Mouse (Mus musculus) heart, embryonic 15.5 days (tissue): Measurements from ENCODE around the gene Ckb. TPM values are rescaled to one million over a fixed set of nuclear protein-coding genes. Genes with fewer than 3 reads are reported as not detected.
A peak's percentile ranks its signal among the peaks of the same experiment; 100 is the strongest.

Experiments used
- ATAC-seq: fragments of 200-750 bp; cut with Nextera tagmentation; replicated peaks from 2 replicates; pipeline ENCODE4 v1.8.0; 2017; ENCODE audit warnings: low read depth, moderate TSS enrichment; ENCODE audit not compliant: insufficient number of reproducible peaks, insufficient read depth, low FRiP score
- H3K27ac ChIP-seq: fragments of 300-500 bp; sonication (generic); 2 replicates; pipeline ENCODE4 v1.5.1; 2015; ENCODE audit warnings: mild to moderate bottlenecking, inconsistent platforms
- H3K27me3 ChIP-seq: fragments of 300-500 bp; sonication (generic); 2 replicates; pipeline ENCODE4 v1.6.1; 2015; ENCODE audit warnings: inconsistent platforms
- H3K36me3 ChIP-seq: fragments of 300-500 bp; sonication (generic); 2 replicates; pipeline ENCODE4 v1.6.1; 2015; ENCODE audit warnings: mild to moderate bottlenecking, inconsistent platforms
- H3K4me1 ChIP-seq: fragments of 300-500 bp; sonication (generic); replicated peaks from 2 replicates; pipeline ENCODE4 v1.6.1; 2015; ENCODE audit warnings: inconsistent platforms
- H3K4me2 ChIP-seq: fragments of 300-500 bp; sonication (generic); 2 replicates; pipeline ENCODE4 v1.6.1; 2015; ENCODE audit warnings: inconsistent platforms, mild to moderate bottlenecking, moderate library complexity
- H3K4me3 ChIP-seq: fragments of 300-500 bp; sonication (generic); 2 replicates; pipeline ENCODE4 v1.5.1; 2015; ENCODE audit warnings: mild to moderate bottlenecking, inconsistent platforms
- H3K9ac ChIP-seq: fragments of 300-500 bp; sonication (generic); 2 replicates; pipeline ENCODE4 v1.6.1; 2015; ENCODE audit warnings: mild to moderate bottlenecking, inconsistent platforms
- H3K9me3 ChIP-seq: fragments of 300-500 bp; sonication (generic); replicated peaks from 2 replicates; pipeline ENCODE4 v1.6.1; 2016; ENCODE audit warnings: inconsistent platforms
- whole genome bisulfite sequencing: fragments of 180-500 bp; shearing (Covaris S2); methylation state at CpG from one replicate; pipeline ENCODE4 v1.1.7; 2015; ENCODE audit warnings: mixed read lengths; 5-methylcytosine and 5-hydroxymethylcytosine counted together
- polyA plus RNA-seq: library from polyadenylated mRNA; unstranded; fragments of >200 nt; fragmentation: Nextera tagmentation; extraction: Ambion mirVana; gene quantifications from 2 replicates; pipeline ENCODE4 v1.2.1, GENCODE M21; 2015

The Ckb gene
- polyA plus RNA-seq, 1 experiment from 2014 or later: 319 TPM

- peak within 1 kb of the TSS; percentile 67 for H3K9ac ChIP-seq
- H3K36me3 ChIP-seq: no peaks in the 10 kb centered on the region; the same call in 1 of the 2 replicates
- H3K27ac ChIP-seq: peak within 1 kb of the TSS; percentile 98
- peaks cover 58% of the 10 kb centered on the region for H3K4me1 ChIP-seq
- peak within 1 kb of the TSS; percentile 86 for H3K4me2 ChIP-seq
- peaks cover 6% of the 10 kb centered on the region for H3K27me3 ChIP-seq
- ATAC-seq: peak; percentile 82
- H3K4me3 ChIP-seq: peak within 1 kb of the TSS; percentile 73
- no peaks in the 10 kb centered on the region for H3K9me3 ChIP-seq
- WGBS: under 1% methylated on average over 51 of the region's 51 CpGs
Measured at GRCm38 (mm10) chr12:111677882-111678669, 5.9 kb upstream of the Ckb start, which contains the start of gene Trmt61a. Trmt61a (plus strand) TSS chr12:111678105.

GRCm38 (mm10) chr12:111677421-111677820, 5.3 kb upstream of the Ckb start:
- peak overlapping the region; percentile 98 for H3K27ac ChIP-seq
- 0 out of 2 replicates have a peak, but pooled peaks have one; percentile 9 for ATAC-seq
- peaks cover 58% of the 10 kb centered on the region for H3K4me1 ChIP-seq
- H3K4me3 ChIP-seq: peak overlapping the region; percentile 73
- H3K4me2 ChIP-seq: peak overlapping the region; percentile 86
- H3K9ac ChIP-seq: peak overlapping the region; percentile 67
- no peaks in the 10 kb centered on the region; the same call in 1 of the 2 replicates for H3K36me3 ChIP-seq
- WGBS: 14% methylated on average over 5 of the region's 5 CpGs
- H3K27me3 ChIP-seq: peaks cover 13% of the 10 kb centered on the region
- H3K9me3 ChIP-seq: no peaks in the 10 kb centered on the region

DNA sequence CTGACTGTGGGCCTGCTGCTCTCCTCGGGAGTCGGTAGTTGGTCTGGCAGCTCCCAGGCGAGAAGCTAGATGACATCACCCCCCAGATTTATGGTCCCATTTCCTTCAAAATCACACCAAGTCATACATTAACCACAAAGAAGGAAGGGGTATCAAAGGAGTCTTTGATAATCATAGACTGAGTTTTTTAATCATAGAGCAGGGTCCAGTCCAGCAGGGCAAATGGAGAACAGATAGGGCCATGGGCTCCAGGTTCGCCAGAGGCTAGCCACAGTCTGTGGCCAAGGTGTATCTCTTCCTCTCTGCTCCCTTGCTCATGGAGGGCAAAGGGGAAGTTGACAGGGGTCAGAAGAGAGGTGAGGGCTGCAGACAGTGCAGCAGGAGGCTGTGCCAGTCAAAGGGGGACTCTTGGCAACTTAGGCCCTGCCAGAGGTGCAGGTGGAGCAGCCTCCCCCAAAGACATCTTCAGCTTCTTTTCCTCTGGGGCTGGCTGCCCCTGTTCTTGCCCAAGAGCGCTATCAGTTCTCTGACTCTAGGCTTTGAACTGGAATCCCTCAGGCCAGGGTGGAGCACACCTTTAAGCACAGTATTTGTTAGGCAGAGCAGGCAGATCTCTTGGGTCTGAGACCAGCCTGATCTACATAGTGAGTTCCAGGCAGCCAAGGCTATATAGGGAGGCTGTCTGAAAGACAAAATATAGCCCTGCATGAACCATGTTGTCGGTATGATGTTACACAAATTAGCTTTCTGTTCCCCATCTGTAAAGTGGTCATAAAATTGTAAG, 3.9 kb upstream of the Ckb start:
- H3K4me3 ChIP-seq: no peak overlapping the region
- no peak overlapping the region for H3K9ac ChIP-seq
- H3K4me2 ChIP-seq: no peak overlapping the region
- 82% methylated on average over 6 of the region's 6 CpGs for WGBS
- no peaks in the 10 kb centered on the region for H3K36me3 ChIP-seq
- H3K27me3 ChIP-seq: peaks cover 14% of the 10 kb centered on the region
- no peak for ATAC-seq
- H3K9me3 ChIP-seq: no peaks in the 10 kb centered on the region
- H3K27ac ChIP-seq: 0 out of 2 replicates have a peak overlapping the region, but pooled peaks have one; percentile 35
- peaks cover 58% of the 10 kb centered on the region for H3K4me1 ChIP-seq

GRCm38 (mm10) chr12:111674850-111675486, 2.8 kb upstream of the Ckb start:
- H3K4me1 ChIP-seq: peaks cover 66% of the 10 kb centered on the region
- no peak overlapping the region for H3K4me3 ChIP-seq

GRCm38 (mm10) chr12:111672581-111672980, 443 bp upstream of the Ckb start:
- H3K9ac ChIP-seq: peak overlapping the region; percentile 62
- peak overlapping the region; percentile 62 for H3K4me3 ChIP-seq
- ATAC-seq: no peak
- no peak overlapping the region for H3K27ac ChIP-seq
- H3K36me3 ChIP-seq: 0 out of 2 replicates have a peak, but pooled peaks cover 3% of the 10 kb centered on the region
- H3K9me3 ChIP-seq: no peaks in the 10 kb centered on the region
- H3K27me3 ChIP-seq: peaks cover 14% of the 10 kb centered on the region
- WGBS: 14% methylated on average over 12 of the region's 12 CpGs
- H3K4me1 ChIP-seq: peaks cover 68% of the 10 kb centered on the region
- peak overlapping the region; percentile 93 for H3K4me2 ChIP-seq

More at GRCm38 (mm10) chr12:111674850-111675486, 2.8 kb upstream of the Ckb start:
- WGBS: 22% methylated on average over 2 of the region's 2 CpGs
- peaks cover 14% of the 10 kb centered on the region for H3K27me3 ChIP-seq
- H3K9ac ChIP-seq: no peak overlapping the region
- H3K36me3 ChIP-seq: no peaks in the 10 kb centered on the region
- no peak overlapping the region for H3K4me2 ChIP-seq
- H3K9me3 ChIP-seq: no peaks in the 10 kb centered on the region
- H3K27ac ChIP-seq: no peak overlapping the region
- no peak for ATAC-seq

- peak overlapping the region; percentile 62 for H3K9ac ChIP-seq
- under 1% methylated on average over 34 of the region's 34 CpGs for WGBS
- no peak for ATAC-seq
- no peaks in the 10 kb centered on the region for H3K9me3 ChIP-seq
- peak overlapping the region; percentile 38 for H3K27ac ChIP-seq
- peaks cover 14% of the 10 kb centered on the region for H3K27me3 ChIP-seq
- H3K36me3 ChIP-seq: 0 out of 2 replicates have a peak, but pooled peaks cover 3% of the 10 kb centered on the region
- H3K4me3 ChIP-seq: peak overlapping the region; percentile 62
- H3K4me1 ChIP-seq: peaks cover 59% of the 10 kb centered on the region
- peak overlapping the region; percentile 93 for H3K4me2 ChIP-seq
Measured at GRCm38 (mm10) chr12:111671431-111671902, 671 bp downstream of the Ckb start.

GRCm38 (mm10) chr12:111670976-111671375, 1.2 kb downstream of the Ckb start:
- H3K36me3 ChIP-seq: 0 out of 2 replicates have a peak, but pooled peaks cover 3% of the 10 kb centered on the region
- peak overlapping the region; percentile 93 for H3K4me2 ChIP-seq
- H3K9ac ChIP-seq: peak overlapping the region; percentile 62
- ATAC-seq: no peak
- H3K27ac ChIP-seq: no peak overlapping the region
- H3K4me3 ChIP-seq: peak overlapping the region; percentile 62
- no peaks in the 10 kb centered on the region for H3K9me3 ChIP-seq
- H3K27me3 ChIP-seq: peaks cover 14% of the 10 kb centered on the region
- peaks cover 63% of the 10 kb centered on the region for H3K4me1 ChIP-seq
- 3% methylated on average over 35 of the region's 35 CpGs for WGBS

DNA sequence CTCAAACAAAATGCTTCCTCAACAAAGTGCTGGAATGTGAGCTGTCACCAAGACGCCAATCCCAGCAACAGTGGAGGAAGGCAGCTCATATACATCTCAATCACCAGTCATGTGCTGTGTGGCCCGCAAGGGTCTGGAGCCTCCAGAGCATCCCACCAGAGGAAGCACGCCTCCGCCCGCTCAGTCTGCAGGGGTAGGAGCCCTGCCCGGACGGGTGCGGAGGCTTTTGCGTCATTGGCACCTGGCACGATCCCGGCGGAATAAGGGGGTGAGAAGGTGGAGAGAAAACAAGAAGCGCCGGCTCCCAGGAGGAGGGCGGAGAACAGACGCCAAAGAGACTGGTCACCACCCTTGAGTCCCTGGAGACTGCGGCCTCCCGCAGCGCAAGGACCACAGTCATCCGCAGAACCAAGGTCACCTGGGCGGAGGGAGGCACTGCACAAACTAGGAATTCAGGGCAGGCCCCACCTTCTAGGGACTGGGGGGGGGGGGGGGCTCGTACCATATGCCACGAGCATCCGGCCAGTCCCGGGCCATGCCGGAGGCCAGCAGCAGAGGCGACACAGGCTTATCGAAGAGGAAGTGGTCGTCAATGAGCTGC, 1.7 kb downstream of the Ckb start:
- Histone ChIP-seq H3K4me2 (peak overlapping the region; percentile 93), H3K27ac (no peak overlapping the region), H3K36me3 (0 out of 2 replicates have a peak, but pooled peaks cover 3% of the 10 kb centered on the region), H3K9me3 (no peaks in the 10 kb centered on the region), H3K4me1 (peaks cover 67% of the 10 kb centered on the region), H3K27me3 (peaks cover 14% of the 10 kb centered on the region), H3K9ac (peak overlapping the region; percentile 62), H3K4me3 (peak overlapping the region; percentile 62)
- no peak for ATAC-seq
- WGBS: 21% methylated on average over 29 of the region's 29 CpGs

DNA sequence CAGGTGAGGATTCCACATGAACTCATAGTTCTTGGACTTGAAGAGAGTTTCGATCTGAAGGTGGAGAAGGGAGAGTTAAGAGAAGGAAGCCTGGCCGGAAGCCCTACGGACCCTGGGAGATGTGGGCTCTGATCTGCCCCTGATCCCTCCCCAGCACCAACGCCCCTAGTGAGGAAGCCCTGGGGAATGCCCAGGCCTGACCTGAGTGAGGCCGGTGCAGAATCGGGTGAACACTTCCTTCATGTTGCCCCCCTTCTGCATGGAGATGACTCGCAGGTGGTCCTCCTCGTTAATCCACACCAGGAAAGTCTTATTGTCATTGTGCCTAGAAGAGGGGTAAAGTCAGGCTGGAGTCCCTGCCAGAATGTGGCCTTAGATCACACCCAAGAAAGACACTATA, 2.2 kb downstream of the Ckb start:
- WGBS: 63% methylated on average over 8 of the region's 8 CpGs
- no peaks in the 10 kb centered on the region for H3K9me3 ChIP-seq
- H3K9ac ChIP-seq: no peak overlapping the region
- H3K27me3 ChIP-seq: peaks cover 14% of the 10 kb centered on the region
- H3K4me1 ChIP-seq: peaks cover 67% of the 10 kb centered on the region
- H3K36me3 ChIP-seq: 0 out of 2 replicates have a peak, but pooled peaks cover 3% of the 10 kb centered on the region
- H3K4me3 ChIP-seq: no peak overlapping the region
- H3K4me2 ChIP-seq: peak overlapping the region; percentile 93; the same call in 1 of the 2 replicates
- H3K27ac ChIP-seq: no peak overlapping the region
- no peak for ATAC-seq

GRCm38 (mm10) chr12:111669000-111669788, 2.9 kb downstream of the Ckb start:
- H3K4me2 ChIP-seq: peak overlapping the region; percentile 66
- no peaks in the 10 kb centered on the region for H3K9me3 ChIP-seq
- 70% methylated on average over 23 of the region's 23 CpGs for WGBS
- peak overlapping the region; percentile 57; the same call in 1 of the 2 replicates for H3K9ac ChIP-seq
- H3K36me3 ChIP-seq: 0 out of 2 replicates have a peak, but pooled peaks cover 3% of the 10 kb centered on the region
- peak overlapping the region; percentile 93 for H3K27ac ChIP-seq
- H3K27me3 ChIP-seq: peaks cover 14% of the 10 kb centered on the region
- peak overlapping the region; percentile 32 for H3K4me3 ChIP-seq
- peaks cover 66% of the 10 kb centered on the region for H3K4me1 ChIP-seq
- peak; percentile 1; the same call in 1 of the 2 replicates for ATAC-seq
